Mouse (Mus musculus): Measurements from ENCODE around the gene Olfr1031.
"Not testable (repeated sequence)": the region's sequence is repeated elsewhere in the genome, so short reads cannot be mapped to it uniquely, and the experiment has no call there.

Olfr1031 gene

DNA sequence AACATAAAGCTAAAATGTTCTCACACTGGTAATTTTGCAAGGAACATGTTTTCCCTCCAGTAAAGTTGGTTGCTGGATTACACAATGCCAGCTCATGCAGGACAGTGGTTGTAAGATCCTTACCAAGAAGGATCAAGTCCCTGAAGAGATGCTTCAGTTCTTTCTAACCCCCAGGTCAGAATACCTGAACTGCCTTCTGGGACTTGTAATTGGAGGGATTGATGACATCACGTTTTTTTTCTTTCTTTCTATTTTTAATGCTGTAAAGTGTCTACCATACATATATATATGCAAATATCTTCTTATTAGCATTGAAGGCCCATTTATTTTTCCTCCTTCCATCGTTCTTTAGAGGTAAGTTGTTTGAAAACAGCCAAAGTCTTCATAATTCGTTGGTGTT lies at the start of gene Olfr1031:
TSS of gene Olfr1031 (plus strand) at position 301 of the 400 bp plus-strand sequence.
- no peak for DNase-seq

DNA sequence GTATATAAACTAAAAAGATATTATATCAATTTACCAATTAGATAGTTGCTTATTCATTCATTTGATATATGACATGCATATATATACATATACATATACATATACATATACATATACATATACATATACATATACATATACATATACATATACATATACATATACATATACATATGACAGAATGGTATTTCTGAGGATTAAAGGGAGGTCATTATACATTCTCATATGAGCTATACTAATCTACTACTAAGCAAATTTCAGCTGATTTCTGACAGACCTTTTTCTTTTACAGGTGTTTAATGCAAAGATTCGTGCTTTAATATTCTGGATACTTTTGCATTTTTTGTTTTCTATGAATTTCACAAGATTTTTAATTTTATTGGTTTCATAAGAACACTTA lies 40.0 kb upstream of the Olfr1031 start, which contains the start of gene Olfr1028:
TSS of gene Olfr1028 (plus strand) at position 301 of the 400 bp plus-strand sequence.
- no peak for DNase-seq

DNA sequence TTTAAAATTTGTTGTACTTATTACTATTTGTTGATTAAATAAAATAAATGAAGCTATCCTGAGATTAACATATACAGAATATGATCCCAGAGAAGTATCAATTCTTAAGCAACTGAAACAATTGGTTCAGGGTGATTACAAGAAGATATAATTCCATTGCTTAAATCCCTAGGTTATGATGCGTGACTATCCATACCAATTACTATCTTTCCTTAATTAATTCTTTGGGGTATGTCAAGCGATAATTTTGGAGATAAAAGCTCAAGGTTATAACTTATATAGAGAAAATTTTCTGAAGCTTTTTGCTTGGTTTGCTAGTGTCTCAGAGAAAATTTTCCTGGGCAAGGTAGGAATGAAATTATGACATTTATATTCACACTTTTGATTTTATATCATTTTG lies 16.5 kb upstream of the Olfr1031 start, which contains the start of gene Olfr1029:
TSS of gene Olfr1029 (plus strand) at position 301 of the 400 bp plus-strand sequence.
- no peak for DNase-seq

DNA sequence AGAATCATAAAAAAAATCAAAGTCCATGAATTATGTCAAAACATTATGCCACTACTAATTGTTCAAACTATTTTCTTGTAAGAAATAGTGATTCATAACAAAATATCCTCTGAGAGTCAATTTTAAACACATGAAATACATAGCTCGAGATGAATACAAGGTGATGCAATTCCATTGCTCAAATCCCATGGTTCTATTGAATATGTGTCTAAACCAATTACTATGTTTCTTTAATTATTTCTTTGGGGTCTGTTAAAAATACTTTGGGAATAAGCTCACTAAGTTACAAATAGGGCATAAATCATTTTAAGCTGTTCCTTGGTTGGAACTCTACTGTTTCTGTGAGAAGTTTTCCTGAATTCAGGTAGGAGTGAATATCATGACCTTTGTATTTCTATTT lies 11.1 kb upstream of the Olfr1031 start, which contains the start of gene Olfr1030:
TSS of gene Olfr1030 (plus strand) at position 301 of the 400 bp plus-strand sequence.
- DNase-seq: no peak

DNA sequence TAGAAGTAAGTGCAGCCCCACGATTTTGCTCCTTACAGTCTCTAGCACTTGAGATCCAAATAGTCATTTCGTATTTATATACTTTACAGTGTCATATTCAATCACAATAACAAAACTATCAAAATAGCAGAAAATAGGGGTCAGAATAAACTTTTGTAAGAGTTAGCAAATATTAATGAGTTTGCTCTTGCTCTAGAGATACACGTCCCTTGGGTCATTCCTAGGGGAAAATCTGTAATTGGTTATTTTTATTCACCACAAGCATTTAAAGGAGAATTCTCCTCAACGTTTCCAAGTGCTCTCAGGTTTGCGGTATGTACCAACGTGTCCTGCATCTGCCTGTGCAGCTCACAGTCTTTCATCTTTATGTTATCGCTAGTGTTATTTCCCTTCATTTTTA lies 15.1 kb downstream of the Olfr1031 start, which contains the start of gene Olfr1032:
TSS of gene Olfr1032 (plus strand) at position 301 of the 400 bp plus-strand sequence.
- DNase-seq: no peak

DNA sequence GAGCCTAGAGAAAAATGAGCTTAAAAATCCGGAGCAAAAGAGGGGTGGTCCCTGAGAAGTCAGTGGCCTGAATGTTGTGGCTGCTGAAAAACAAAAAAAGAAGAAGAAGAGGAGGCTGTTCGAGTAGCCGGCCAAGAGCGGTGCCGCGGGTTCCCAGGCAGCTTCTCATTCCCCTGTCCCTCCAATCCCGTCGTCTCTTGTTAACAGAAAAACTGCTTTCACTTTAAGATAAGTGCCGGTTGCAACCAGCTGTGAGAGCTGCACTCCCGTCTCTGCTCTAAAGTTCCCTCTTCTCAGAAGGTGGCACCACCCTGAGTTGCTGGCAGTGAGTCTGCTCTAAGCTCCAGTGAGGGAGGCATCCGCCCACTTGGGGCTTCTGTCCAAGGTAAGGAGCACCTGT lies 30.3 kb downstream of the Olfr1031 start, which contains the start of gene Olfr1033:
TSS of gene Olfr1033 (plus strand) at position 228 of the 400 bp plus-strand sequence.
- peak; percentile 38 for DNase-seq

DNA sequence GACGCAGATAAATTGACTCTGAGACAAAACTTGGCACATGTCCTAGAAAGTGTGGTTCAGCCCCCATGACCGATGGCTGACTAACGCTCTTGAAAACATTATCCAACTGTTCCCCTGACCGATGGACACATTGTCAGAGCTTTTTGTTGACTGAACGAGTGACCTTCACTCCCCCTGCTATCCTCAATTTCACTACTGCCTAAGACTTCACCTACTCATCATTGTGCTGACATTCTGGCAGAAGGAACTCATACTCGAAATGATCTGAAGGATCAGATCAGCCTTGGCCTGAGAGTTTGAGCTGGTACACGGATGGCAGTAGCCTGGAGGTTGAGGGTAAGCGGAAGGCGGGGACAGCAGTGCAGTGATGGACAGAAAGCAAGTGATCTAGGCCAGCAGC lies 31.4 kb downstream of the Olfr1031 start:
- not testable (repeated sequence) for DNase-seq
